Mouse (Mus musculus): ENCODE measurements around the gene Zbtb25.

Gene Zbtb25

GRCm38 (mm10) chr12:76369206-76369977 lies at the start of gene Zbtb25:
Gene Zbtb25, minus strand, starts transcription at chr12:76369602.
- peak; percentile 89 for DNase-seq (ENCODE audit: low spot score)

- DNase-seq (ENCODE audit: low spot score) = peak; percentile 29
Measured at GRCm38 (mm10) chr12:76418346-76418745, 48.9 kb upstream of the Zbtb25 start.

- DNase-seq (ENCODE audit: low spot score) = peak; percentile 33
Measured at GRCm38 (mm10) chr12:76417433-76417854, 48.0 kb upstream of the Zbtb25 start, which contains the start of gene Ppp1r36. Gene Ppp1r36, plus strand, starts transcription at chr12:76417538.

- DNase-seq (ENCODE audit: low spot score) = no peak
Measured at GRCm38 (mm10) chr12:76415383-76416010, 46.1 kb upstream of the Zbtb25 start.

- no peak for DNase-seq (ENCODE audit: low spot score)
Measured at GRCm38 (mm10) chr12:76409166-76409565, 39.8 kb upstream of the Zbtb25 start.

GRCm38 (mm10) chr12:76407184-76407583 lies 37.8 kb upstream of the Zbtb25 start:
- DNase-seq (ENCODE audit: low spot score) = no peak

GRCm38 (mm10) chr12:76405971-76406370 lies 36.6 kb upstream of the Zbtb25 start:
- DNase-seq (ENCODE audit: low spot score) = peak; percentile 17

GRCm38 (mm10) chr12:76405183-76405970 lies 36.0 kb upstream of the Zbtb25 start:
- peak; percentile 16 for DNase-seq (ENCODE audit: low spot score)

- peak; percentile 48 for DNase-seq (ENCODE audit: low spot score)
Measured at GRCm38 (mm10) chr12:76404836-76405182, 35.4 kb upstream of the Zbtb25 start.

GRCm38 (mm10) chr12:76403886-76404537 lies 34.6 kb upstream of the Zbtb25 start, which contains the start of gene Hspa2:
Gene Hspa2, plus strand, starts transcription at chr12:76404176.
- peak; percentile 100 for DNase-seq (ENCODE audit: low spot score)

GRCm38 (mm10) chr12:76402991-76403885 lies 33.8 kb upstream of the Zbtb25 start:
- peak; percentile 16 for DNase-seq (ENCODE audit: low spot score)

- DNase-seq (ENCODE audit: low spot score) = no peak
Measured at GRCm38 (mm10) chr12:76401674-76402073, 32.3 kb upstream of the Zbtb25 start.

GRCm38 (mm10) chr12:76397281-76397680 lies 27.9 kb upstream of the Zbtb25 start:
- DNase-seq (ENCODE audit: low spot score) = no peak

GRCm38 (mm10) chr12:76392979-76393378 lies 23.6 kb upstream of the Zbtb25 start:
- no peak for DNase-seq (ENCODE audit: low spot score)

GRCm38 (mm10) chr12:76391595-76392271 lies 22.3 kb upstream of the Zbtb25 start:
- DNase-seq (ENCODE audit: low spot score) = no peak

GRCm38 (mm10) chr12:76388794-76389193 lies 19.4 kb upstream of the Zbtb25 start:
- no peak for DNase-seq (ENCODE audit: low spot score)

- no peak for DNase-seq (ENCODE audit: low spot score)
Measured at GRCm38 (mm10) chr12:76385342-76385741, 15.9 kb upstream of the Zbtb25 start.

- DNase-seq (ENCODE audit: low spot score) = no peak
Measured at GRCm38 (mm10) chr12:76380151-76380550, 10.7 kb upstream of the Zbtb25 start.

GRCm38 (mm10) chr12:76378556-76378955 lies 9.2 kb upstream of the Zbtb25 start:
- no peak for DNase-seq (ENCODE audit: low spot score)

- no peak for DNase-seq (ENCODE audit: low spot score)
Measured at GRCm38 (mm10) chr12:76377726-76378125, 8.3 kb upstream of the Zbtb25 start.

All from testis, postnatal 14 days (tissue).